Mouse (Mus musculus) liver, embryonic 14.5 days (tissue): ENCODE data around the gene Ccdc126.

ENCODE experiments used
- CTCF ChIP-seq: IDR thresholded peaks from 2 replicates; pipeline ENCODE4 v1.5.1; 2016; ENCODE audit warnings: antibody characterized with exemption, low read depth, control low read depth
- EP300 ChIP-seq: IDR thresholded peaks from 2 replicates; pipeline ENCODE4 v1.6.1; 2016; ENCODE audit warnings: antibody characterized with exemption, low read depth

DNA sequence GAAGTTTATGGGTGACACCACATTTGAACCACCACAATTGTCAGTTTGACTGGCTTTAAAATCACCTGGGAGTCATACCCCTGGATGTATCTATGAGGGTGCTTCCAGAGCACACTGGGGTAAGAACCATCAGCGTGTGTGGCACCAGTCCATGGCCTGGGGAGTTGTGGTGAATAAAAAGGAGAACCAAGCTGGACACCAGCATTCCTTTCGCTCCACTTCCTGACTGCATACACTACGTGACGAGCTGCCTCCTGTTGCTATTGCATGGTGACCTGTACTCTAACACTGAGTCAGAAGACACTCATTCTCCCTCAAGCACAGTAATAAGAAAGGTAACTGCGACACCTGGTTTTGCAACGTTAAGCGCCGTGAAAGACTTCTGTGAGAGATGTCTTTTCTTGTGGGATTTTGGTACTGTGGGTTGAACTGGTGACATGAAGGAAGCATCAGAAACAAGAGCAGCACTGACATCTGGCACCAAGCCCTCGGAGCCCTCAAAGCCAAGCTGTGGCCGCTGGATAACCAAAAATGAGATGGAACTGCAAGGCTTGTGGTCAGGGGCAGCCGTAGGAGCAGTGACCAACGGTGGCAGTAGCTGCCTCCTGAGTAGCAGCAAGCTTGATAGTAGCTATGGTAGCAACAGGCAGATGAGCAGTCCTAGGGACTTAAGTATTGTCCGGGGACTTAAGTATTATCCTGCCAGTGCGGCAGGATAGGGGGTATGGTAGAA is 24.8 kb downstream of the Ccdc126 start:
- TF ChIP-seq EP300, result no peak
- no peak for TF ChIP-seq CTCF
